Mouse (Mus musculus) heart, adult 8-10 months (tissue): ENCODE results near the gene Olfr116. TPM values are rescaled to one million over a fixed set of nuclear protein-coding genes. Genes with fewer than 3 reads are reported as not detected.

Experiments used
- DNase-seq: peaks from one replicate; pipeline ENCODE4 v3.0.0; 2022; ENCODE audit warnings: low spot score
- total RNA-seq, 4 experiments: library from RNA; stranded (reverse); gene quantifications; 2 replicates each; pipeline ENCODE4 v1.2.4; 2022

The Olfr116 gene
- total RNA-seq, result not detected

GRCm38 (mm10) chr17:37627009-37627408 lies at the start of gene Olfr116, which contains the start of gene Olfr115:
Gene Olfr116 (minus strand): TSS chr17:37627199.
Gene Olfr115 (minus strand): TSS chr17:37627109.
- no peak for DNase-seq

- no peak for DNase-seq
These were observed 39.7 kb upstream of the Olfr116 start, which contains the start of gene Olfr118 for GRCm38 (mm10) chr17:37666688-37667087. Gene Olfr118 (plus strand): TSS chr17:37666988.

- no peak for DNase-seq
These were observed 36.7 kb upstream of the Olfr116 start, which contains the start of gene Olfr117 for GRCm38 (mm10) chr17:37663682-37664081. Gene Olfr117 (minus strand): TSS chr17:37663782.

- no peak for DNase-seq
These were observed 34.4 kb downstream of the Olfr116 start, which contains the start of gene Olfr114 for GRCm38 (mm10) chr17:37592643-37593042. Gene Olfr114 (minus strand): TSS chr17:37592743.

GRCm38 (mm10) chr17:37577563-37577962 lies 49.4 kb downstream of the Olfr116 start, which contains the start of gene Olfr113:
Gene Olfr113 (minus strand): TSS chr17:37577663.
- no peak for DNase-seq

Other genes starting within 250 kb of the Olfr116 start
- gene Olfr105-ps, start 248.2 kb downstream of the Olfr116 start, total RNA-seq, result not detected
- not detected for gene Olfr106-ps, start 236.8 kb downstream of the Olfr116 start, total RNA-seq
- gene Olfr107, start 228.0 kb downstream of the Olfr116 start, total RNA-seq, result not detected
- gene Olfr108, start 181.7 kb downstream of the Olfr116 start, total RNA-seq, result not detected
- gene Olfr109, start 168.3 kb downstream of the Olfr116 start, total RNA-seq, result not detected
- gene H2-M2, start 143.6 kb downstream of the Olfr116 start, total RNA-seq, result under 1 TPM in 1 of 4 experiments, not detected in 3; 0.20 TPM
- not detected for gene Olfr110, start 134.7 kb downstream of the Olfr116 start, total RNA-seq
- gene Olfr111, start 119.2 kb downstream of the Olfr116 start, total RNA-seq, result not detected
- gene Olfr112, start 57.7 kb downstream of the Olfr116 start, total RNA-seq, result not detected
- not detected for gene Olfr113, start 49.5 kb downstream of the Olfr116 start, total RNA-seq
- not detected for gene Olfr114, start 34.5 kb downstream of the Olfr116 start, total RNA-seq
- gene Olfr115, start 90 bp downstream of the Olfr116 start, total RNA-seq, result not detected
- gene Olfr117, start 36.6 kb upstream of the Olfr116 start, total RNA-seq, result not detected
- gene Olfr118, start 39.8 kb upstream of the Olfr116 start, total RNA-seq, result not detected
- gene Olfr119, start 69.4 kb upstream of the Olfr116 start, total RNA-seq, result not detected
- not detected for gene Olfr120, start 94.6 kb upstream of the Olfr116 start, total RNA-seq
- not detected for gene Olfr121, start 121.7 kb upstream of the Olfr116 start, total RNA-seq
- not detected for gene Olfr122, start 141.4 kb upstream of the Olfr116 start, total RNA-seq
- gene Olfr123, start 166.3 kb upstream of the Olfr116 start, total RNA-seq, result not detected
- gene Olfr124, start 172.7 kb upstream of the Olfr116 start, total RNA-seq, result not detected
- gene Olfr125, start 205.8 kb upstream of the Olfr116 start, total RNA-seq, result not detected
- not detected for gene Olfr126, start 220.3 kb upstream of the Olfr116 start, total RNA-seq